6 mouse cellular contexts compared by ENCODE assay signal in the genomic region with DNA sequence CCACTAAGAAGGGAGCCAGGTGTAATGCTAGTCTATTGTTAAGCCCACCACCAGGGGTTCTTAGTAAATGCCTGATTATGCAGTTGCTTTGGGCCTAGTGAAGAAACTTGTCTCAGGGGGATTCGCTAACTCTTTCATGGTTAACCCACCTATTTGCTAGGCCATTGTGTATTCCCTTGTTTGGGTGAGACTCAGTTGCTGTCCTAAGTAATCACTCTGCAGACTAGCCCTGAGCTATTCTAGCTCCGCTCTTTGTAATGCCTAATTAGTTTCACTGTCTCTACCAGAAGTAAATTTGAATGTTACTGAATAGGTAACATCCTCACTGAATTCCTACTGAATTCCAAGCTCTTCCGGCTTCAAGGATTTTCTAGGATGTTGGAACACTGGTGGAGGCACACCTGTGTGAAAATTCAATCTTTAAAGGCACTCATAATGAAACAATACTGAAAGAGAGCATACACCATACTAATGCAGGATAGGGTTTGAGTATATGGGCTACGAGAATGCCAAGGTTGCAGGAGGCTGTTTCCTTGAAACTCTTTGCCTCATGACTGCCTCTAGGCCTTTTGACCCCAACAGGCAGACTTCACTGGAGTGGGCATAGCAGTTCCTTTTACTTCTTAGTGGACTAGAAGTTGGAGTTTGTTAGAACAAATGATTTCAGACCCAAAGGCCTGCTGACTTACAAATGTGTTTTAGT.
A peak's percentile ranks its signal among the peaks of the same experiment; 100 is the strongest.
DNase-seq lines count a peak whose midpoint lies in the region; TF ChIP-seq lines count a peak whose summit lies in the region.
"Not testable (repeated sequence)": the region's sequence is repeated elsewhere in the genome, so short reads cannot be mapped to it uniquely, and the experiment has no call there.

No protein-coding gene starts in this region.

- not testable (repeated sequence) for H3K4me3 ChIP-seq in ES-Bruce4 (ENCODE audit: low read depth, low read length); ES-E14 (ENCODE audit: insufficient read depth in 1 of 2, low read depth in 1 of 2, low read length in 2 of 2, poor library complexity in 1 of 2, severe bottlenecking in 1 of 2)

- not testable (repeated sequence) for H3K36me3 ChIP-seq in ES-Bruce4 (ENCODE audit: control insufficient read depth, insufficient read depth, low read length, poor library complexity, severe bottlenecking); ES-E14 (ENCODE audit: control insufficient read depth, insufficient read depth, low read length, poor library complexity, severe bottlenecking)

- H3K27ac ChIP-seq in ES-Bruce4 (ENCODE audit: insufficient read depth, low read length) (peak overlapping the region; percentile 99), ES-E14 (ENCODE audit: insufficient read depth, low read depth, low read length, poor library complexity, severe bottlenecking) (peak overlapping the region; percentile 99)

- in situ Hi-C loops in ES-E14 (cut with MboI; ENCODE audit: low sequenced_read_pairs in 2 of 2, unreplicated experiment in 2 of 2): not testable (repeated sequence)

- TF ChIP-seq EP300 in ES-Bruce4 (IDR thresholded peaks at IDR 0.05; ENCODE audit: insufficient read depth, low read depth, low read length): not testable (repeated sequence)

- DNase-seq in ES-CJ7 (ENCODE audit: low read depth, low spot score) (peak; percentile 94), ES-E14 (ENCODE audit: low read depth, low spot score) (peak; percentile 51), R1 (ENCODE audit: low read depth, low spot score) (peak; percentile 98), WW6 (ENCODE audit: low read depth, low spot score) (peak; percentile 38), ZHBTc4 (ENCODE audit: low read depth, low spot score) (peak; percentile 90)

- not testable (repeated sequence) for H3K4me1 ChIP-seq in ES-Bruce4 (ENCODE audit: control insufficient read depth, insufficient read depth, low read length); ES-E14 (ENCODE audit: control insufficient read depth in 2 of 2, insufficient read depth in 2 of 2, low read length in 2 of 2, poor library complexity in 1 of 2)

- H3K9ac ChIP-seq in ES-Bruce4 (ENCODE audit: low read depth, poor library complexity, severe bottlenecking): not testable (repeated sequence)
- H3K9ac ChIP-seq in ES-E14 (ENCODE audit: insufficient read depth, low read depth, low read length, poor library complexity, severe bottlenecking): peak overlapping the region; percentile 48; the same call in 1 of the 2 replicates

- TF ChIP-seq CTCF in ES-Bruce4 (IDR thresholded peaks at IDR 0.05; ENCODE audit: low read depth, low read length): not testable (repeated sequence)

- H3K9me3 ChIP-seq in ES-Bruce4 (replicated peaks; ENCODE audit: control insufficient read depth, insufficient read depth, low read length, poor library complexity, severe bottlenecking): peaks cover 28% of the 10 kb centered on the region
- not testable (repeated sequence) for H3K9me3 ChIP-seq in ES-E14 (ENCODE audit: control insufficient read depth, insufficient read depth, low read depth, low read length)

- H3K27me3 ChIP-seq in ES-Bruce4 (ENCODE audit: control insufficient read depth, insufficient read depth, low read length, poor library complexity, severe bottlenecking): not testable (repeated sequence)

- TF ChIP-seq POLR2A in ES-Bruce4 (IDR thresholded peaks at IDR 0.05; ENCODE audit: insufficient read depth, low read length): not testable (repeated sequence)

Comparison
In these comparisons a context has a peak if more than half of its experiments do, and no peak if none do; other contexts are left out.
1. DNase-seq: peak in every context shown above with its lines; median percentile 98 in R1; 94 in ES-CJ7; 90 in ZHBTc4; 51 in ES-E14; 38 in WW6.